Mouse (Mus musculus) liver, adult 2 months (tissue): ENCODE measurements around the gene Taf4.

ENCODE experiments used
- CTCF ChIP-seq: fragments of 200-500 bp; IDR thresholded peaks from 2 replicates; pipeline ENCODE4 v1.5.1; 2011; ENCODE audit warnings: low read depth, low read length, control low read depth
- POLR2A ChIP-seq: fragments of 200-500 bp; IDR thresholded peaks from 2 replicates; pipeline ENCODE4 v1.6.1; 2011; ENCODE audit warnings: low read length, control low read depth; ENCODE audit not compliant: insufficient read depth; ENCODE audit errors: extremely low read depth

- TF ChIP-seq CTCF (no peak), POLR2A (no peak)
Observed at GRCm38 (mm10) chr2:179986437-179987022, 10.1 kb upstream of the Taf4 start.
